Mouse (Mus musculus) heart, embryonic 15.5 days (tissue): ENCODE results near the gene Yme1l1. TPM values are rescaled to one million over a fixed set of nuclear protein-coding genes. Genes with fewer than 3 reads are reported as not detected.

ENCODE experiments used
- ATAC-seq: fragments of 200-750 bp; cut with Nextera tagmentation; replicated peaks from 2 replicates; pipeline ENCODE4 v1.8.0; 2017; ENCODE audit warnings: low read depth, moderate TSS enrichment; ENCODE audit not compliant: insufficient number of reproducible peaks, insufficient read depth, low FRiP score
- H3K27ac ChIP-seq: fragments of 300-500 bp; sonication (generic); 2 replicates; pipeline ENCODE4 v1.5.1; 2015; ENCODE audit warnings: mild to moderate bottlenecking, inconsistent platforms
- H3K27me3 ChIP-seq: fragments of 300-500 bp; sonication (generic); 2 replicates; pipeline ENCODE4 v1.6.1; 2015; ENCODE audit warnings: inconsistent platforms
- H3K36me3 ChIP-seq: fragments of 300-500 bp; sonication (generic); 2 replicates; pipeline ENCODE4 v1.6.1; 2015; ENCODE audit warnings: mild to moderate bottlenecking, inconsistent platforms
- H3K4me1 ChIP-seq: fragments of 300-500 bp; sonication (generic); replicated peaks from 2 replicates; pipeline ENCODE4 v1.6.1; 2015; ENCODE audit warnings: inconsistent platforms
- H3K4me2 ChIP-seq: fragments of 300-500 bp; sonication (generic); 2 replicates; pipeline ENCODE4 v1.6.1; 2015; ENCODE audit warnings: inconsistent platforms, mild to moderate bottlenecking, moderate library complexity
- H3K4me3 ChIP-seq: fragments of 300-500 bp; sonication (generic); 2 replicates; pipeline ENCODE4 v1.5.1; 2015; ENCODE audit warnings: mild to moderate bottlenecking, inconsistent platforms
- H3K9ac ChIP-seq: fragments of 300-500 bp; sonication (generic); 2 replicates; pipeline ENCODE4 v1.6.1; 2015; ENCODE audit warnings: mild to moderate bottlenecking, inconsistent platforms
- H3K9me3 ChIP-seq: fragments of 300-500 bp; sonication (generic); replicated peaks from 2 replicates; pipeline ENCODE4 v1.6.1; 2016; ENCODE audit warnings: inconsistent platforms
- WGBS: fragments of 180-500 bp; shearing (Covaris S2); methylation state at CpG from one replicate; pipeline ENCODE4 v1.1.7; 2015; ENCODE audit warnings: mixed read lengths; 5-methylcytosine and 5-hydroxymethylcytosine counted together
- polyA plus RNA-seq: library from polyadenylated mRNA; unstranded; fragments of >200 nt; fragmentation: Nextera tagmentation; extraction: Ambion mirVana; gene quantifications from 2 replicates; pipeline ENCODE4 v1.2.1, GENCODE M21; 2015

Yme1l1 gene
- polyA plus RNA-seq, result 44.9 and 47.0 TPM in 2 replicates

DNA sequence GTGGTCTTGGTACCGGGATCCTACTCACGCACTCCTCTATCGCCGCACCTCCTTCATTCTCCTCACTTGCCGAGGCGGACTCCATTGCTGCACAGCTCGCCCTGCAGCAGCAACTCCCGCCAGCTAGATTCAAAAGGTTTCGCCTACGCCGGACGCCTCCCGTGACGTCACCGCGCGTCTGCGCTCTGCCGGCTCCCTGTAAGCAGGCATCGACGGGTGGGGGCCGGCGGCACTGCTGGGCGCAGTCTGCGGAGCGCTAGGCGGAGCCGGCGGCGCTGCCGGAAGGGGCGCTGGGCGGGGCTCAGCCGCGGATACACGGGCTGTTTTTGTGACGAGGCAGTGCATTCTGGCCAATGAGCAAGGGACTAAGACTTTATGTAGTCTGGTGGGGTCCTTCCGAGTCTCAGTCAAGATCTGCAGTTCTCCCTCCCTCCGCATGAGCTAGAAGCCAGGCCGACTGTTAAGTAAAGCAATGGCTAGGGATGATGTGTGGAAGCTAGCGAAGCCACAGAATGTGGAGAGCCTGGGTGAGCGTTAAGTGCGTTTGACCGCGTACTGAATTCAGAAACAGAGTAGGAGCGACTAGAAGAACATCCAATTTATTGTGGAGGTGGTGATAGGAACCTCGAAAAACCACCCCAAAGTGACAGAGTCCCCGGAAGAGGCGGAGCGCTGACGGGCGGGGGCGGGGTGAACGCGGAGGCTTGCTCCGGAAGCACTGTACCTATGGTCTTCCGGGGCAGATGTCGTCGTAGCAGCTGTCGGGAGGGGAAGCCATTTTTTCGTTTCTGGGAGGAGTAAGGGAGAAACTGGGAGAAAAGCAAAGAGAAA lies at the start of gene Yme1l1, which contains the start of gene Mastl:
Yme1l1 (plus strand) TSS at position 593 of the 831 bp plus-strand sequence.
Mastl (minus strand) TSS at position 248 of the 831 bp plus-strand sequence.
- peak; percentile 99 for ATAC-seq
- H3K4me3 ChIP-seq, result peak within 1 kb of the TSS; percentile 66
- peaks cover 29% of the 10 kb centered on the region for H3K4me1 ChIP-seq
- peak within 1 kb of the TSS; percentile 64 for H3K9ac ChIP-seq
- H3K4me2 ChIP-seq, result peak within 1 kb of the TSS; percentile 86
- no peaks in the 10 kb centered on the region for H3K36me3 ChIP-seq
- peak within 1 kb of the TSS; percentile 100 for H3K27ac ChIP-seq
- WGBS, result under 1% methylated on average over 61 of the region's 61 CpGs
- H3K27me3 ChIP-seq, result no peaks in the 10 kb centered on the region
- H3K9me3 ChIP-seq, result no peaks in the 10 kb centered on the region

DNA sequence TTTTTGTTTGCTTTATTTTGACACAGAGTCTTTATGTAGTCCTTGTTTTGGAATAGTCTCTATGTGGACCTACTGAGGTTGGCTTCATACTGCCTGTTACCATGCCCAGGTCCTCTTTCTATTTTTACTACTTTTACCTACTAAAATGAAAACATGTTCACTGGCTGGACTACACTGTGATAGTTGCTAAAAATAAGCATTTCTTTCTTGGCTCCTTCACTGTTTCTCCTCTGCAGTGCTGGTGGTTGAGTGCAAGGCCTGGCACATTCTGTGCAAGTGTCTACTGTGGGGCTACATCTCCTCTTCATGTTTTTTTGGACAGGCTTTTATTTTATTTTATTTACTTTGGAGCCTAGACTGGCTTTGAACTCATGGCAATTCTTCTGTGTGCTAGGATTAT lies 36.6 kb upstream of the Yme1l1 start:
- no peak overlapping the region for H3K4me2 ChIP-seq
- H3K27me3 ChIP-seq, result no peaks in the 10 kb centered on the region
- no peak overlapping the region for H3K9ac ChIP-seq
- H3K9me3 ChIP-seq, result no peaks in the 10 kb centered on the region
- H3K36me3 ChIP-seq, result peaks cover 19% of the 10 kb centered on the region
- no peaks in the 10 kb centered on the region for H3K4me1 ChIP-seq
- ATAC-seq, result no peak
- no peak overlapping the region for H3K27ac ChIP-seq
- no peak overlapping the region for H3K4me3 ChIP-seq

GRCm38 (mm10) chr2:23155199-23155621 lies 959 bp upstream of the Yme1l1 start:
- no peaks in the 10 kb centered on the region for H3K9me3 ChIP-seq
- H3K4me1 ChIP-seq, result peaks cover 29% of the 10 kb centered on the region
- H3K4me2 ChIP-seq, result peak overlapping the region; percentile 86
- no peaks in the 10 kb centered on the region for H3K36me3 ChIP-seq
- peak overlapping the region; percentile 100 for H3K27ac ChIP-seq
- H3K27me3 ChIP-seq, result no peaks in the 10 kb centered on the region
- ATAC-seq, result no peak
- WGBS, result 2% methylated on average over 5 of the region's 5 CpGs
- H3K4me3 ChIP-seq, result peak overlapping the region; percentile 66
- H3K9ac ChIP-seq, result peak overlapping the region; percentile 52

GRCm38 (mm10) chr2:23156608-23157081 lies 476 bp downstream of the Yme1l1 start:
- no peaks in the 10 kb centered on the region for H3K27me3 ChIP-seq
- H3K4me2 ChIP-seq, result peak overlapping the region; percentile 86
- peaks cover 29% of the 10 kb centered on the region for H3K4me1 ChIP-seq
- peak overlapping the region; percentile 64 for H3K9ac ChIP-seq
- H3K36me3 ChIP-seq, result peaks cover 3% of the 10 kb centered on the region; the same call in 1 of the 2 replicates
- peak overlapping the region; percentile 66 for H3K4me3 ChIP-seq
- no peak for ATAC-seq
- peak overlapping the region; percentile 100 for H3K27ac ChIP-seq
- no peaks in the 10 kb centered on the region for H3K9me3 ChIP-seq
- WGBS, result under 1% methylated on average over 17 of the region's 17 CpGs

DNA sequence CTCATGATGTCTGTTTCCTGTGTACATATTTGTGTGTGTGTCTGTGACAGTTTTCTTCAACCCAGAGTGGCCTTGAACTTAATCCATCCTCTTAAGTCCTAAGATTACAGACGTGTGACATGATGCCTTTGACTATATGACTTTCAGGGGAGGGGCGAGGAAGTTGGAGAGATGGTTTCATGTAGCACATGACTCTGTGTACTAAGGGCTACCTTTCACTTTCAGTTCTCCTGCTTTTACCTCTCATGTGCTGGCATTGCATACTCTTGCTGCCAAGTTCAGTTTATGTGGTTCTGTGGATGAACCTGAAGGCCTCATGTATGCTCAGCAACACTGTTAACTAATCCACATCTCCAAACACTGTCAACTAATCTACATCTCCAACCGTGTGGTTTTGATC lies 16.1 kb downstream of the Yme1l1 start:
- H3K27ac ChIP-seq, result no peak overlapping the region
- H3K27me3 ChIP-seq, result no peaks in the 10 kb centered on the region
- no peak overlapping the region for H3K9ac ChIP-seq
- peaks cover 72% of the 10 kb centered on the region for H3K36me3 ChIP-seq
- no peaks in the 10 kb centered on the region for H3K9me3 ChIP-seq
- no peak overlapping the region for H3K4me3 ChIP-seq
- H3K4me1 ChIP-seq, result no peaks in the 10 kb centered on the region
- ATAC-seq, result no peak
- 59% methylated on average over 3 of the region's 3 CpGs for WGBS
- H3K4me2 ChIP-seq, result no peak overlapping the region

- no peaks in the 10 kb centered on the region for H3K9me3 ChIP-seq
- H3K4me2 ChIP-seq, result no peak overlapping the region
- no peaks in the 10 kb centered on the region for H3K4me1 ChIP-seq
- H3K27me3 ChIP-seq, result no peaks in the 10 kb centered on the region
- H3K27ac ChIP-seq, result no peak overlapping the region
- H3K9ac ChIP-seq, result no peak overlapping the region
- H3K36me3 ChIP-seq, result peaks cover 63% of the 10 kb centered on the region
- 88% methylated on average over 1 of the region's 1 CpGs for WGBS
- no peak for ATAC-seq
- no peak overlapping the region for H3K4me3 ChIP-seq
Measured at GRCm38 (mm10) chr2:23194366-23194765, 38.2 kb downstream of the Yme1l1 start.

DNA sequence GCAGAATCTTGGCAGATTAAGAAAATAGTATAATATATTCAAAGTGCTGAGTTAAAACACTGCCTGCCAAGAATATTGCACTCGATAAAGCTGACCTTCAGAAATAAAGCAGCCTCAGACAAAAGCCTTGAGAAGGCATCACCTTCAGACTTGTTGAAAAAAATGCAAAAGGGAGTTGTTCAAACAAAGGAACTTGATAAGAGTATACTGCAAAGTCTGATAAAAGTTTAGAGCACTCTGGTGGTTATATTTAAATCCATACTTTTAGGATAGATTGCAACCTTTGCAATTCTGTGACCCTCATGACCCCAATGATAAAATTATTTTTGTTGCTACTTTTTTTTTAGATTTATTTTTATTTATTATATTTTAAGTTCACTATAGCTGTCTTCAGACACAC lies 44.9 kb downstream of the Yme1l1 start:
- H3K9ac ChIP-seq, result no peak overlapping the region
- 0 out of 2 replicates have a peak, but pooled peaks cover 2% of the 10 kb centered on the region for H3K4me1 ChIP-seq
- no peaks in the 10 kb centered on the region for H3K27me3 ChIP-seq
- H3K9me3 ChIP-seq, result no peaks in the 10 kb centered on the region
- H3K4me3 ChIP-seq, result no peak overlapping the region
- no peak overlapping the region for H3K4me2 ChIP-seq
- 44% methylated on average over 1 of the region's 1 CpGs for WGBS
- H3K27ac ChIP-seq, result no peak overlapping the region
- peaks cover 22% of the 10 kb centered on the region for H3K36me3 ChIP-seq
- no peak for ATAC-seq

- no peak overlapping the region for H3K27ac ChIP-seq
- H3K9me3 ChIP-seq, result no peaks in the 10 kb centered on the region
- no peak for ATAC-seq
- WGBS, result 52% methylated on average over 15 of the region's 15 CpGs
- H3K27me3 ChIP-seq, result no peaks in the 10 kb centered on the region
- H3K4me1 ChIP-seq, result 0 out of 2 replicates have a peak, but pooled peaks cover 2% of the 10 kb centered on the region
- no peak overlapping the region for H3K4me3 ChIP-seq
- peaks cover 13% of the 10 kb centered on the region for H3K36me3 ChIP-seq
- H3K4me2 ChIP-seq, result no peak overlapping the region
- H3K9ac ChIP-seq, result no peak overlapping the region
Measured at GRCm38 (mm10) chr2:23202900-23203670, 46.9 kb downstream of the Yme1l1 start.

GRCm38 (mm10) chr2:23207070-23207526 lies 50.9 kb downstream of the Yme1l1 start, which contains the start of gene 4931423N10Rik:
4931423N10Rik (plus strand) TSS chr2:23207476.
- Histone ChIP-seq H3K27me3 (no peaks in the 10 kb centered on the region), H3K36me3 (no peaks in the 10 kb centered on the region), H3K9me3 (no peaks in the 10 kb centered on the region), H3K4me3 (no peak within 1 kb of the TSS), H3K27ac (no peak within 1 kb of the TSS), H3K9ac (no peak within 1 kb of the TSS), H3K4me1 (0 out of 2 replicates have a peak, but pooled peaks cover 2% of the 10 kb centered on the region), H3K4me2 (no peak within 1 kb of the TSS)
- ATAC-seq, result no peak
- 77% methylated on average over 15 of the region's 15 CpGs for WGBS

DNA sequence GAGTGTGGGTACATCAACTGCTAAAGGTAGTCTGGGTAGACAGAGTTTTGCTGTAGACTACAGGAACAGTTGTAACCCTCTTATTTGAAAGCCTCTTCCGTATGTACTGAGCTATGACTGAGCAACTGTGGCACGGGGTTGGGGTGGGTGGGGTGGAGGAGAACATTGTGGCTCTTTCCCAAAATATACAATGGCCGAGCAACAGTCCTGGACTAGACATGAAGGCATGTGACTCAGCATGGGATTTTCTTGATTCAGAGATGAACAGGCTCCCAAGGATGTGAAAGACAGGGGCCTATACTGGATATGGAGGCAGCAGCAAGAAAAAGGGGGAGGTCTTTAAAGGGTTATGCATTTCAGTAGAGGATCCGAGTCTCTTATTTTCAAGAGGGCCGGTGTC lies 57.5 kb downstream of the Yme1l1 start:
- H3K9me3 ChIP-seq, result no peaks in the 10 kb centered on the region
- no peaks in the 10 kb centered on the region for H3K36me3 ChIP-seq
- no peaks in the 10 kb centered on the region for H3K4me1 ChIP-seq
- H3K27me3 ChIP-seq, result no peaks in the 10 kb centered on the region
- no peak overlapping the region for H3K9ac ChIP-seq
- H3K4me2 ChIP-seq, result no peak overlapping the region
- no peak for ATAC-seq
- WGBS, result 68% methylated on average over 5 of the region's 5 CpGs
- H3K27ac ChIP-seq, result no peak overlapping the region
- no peak overlapping the region for H3K4me3 ChIP-seq

GRCm38 (mm10) chr2:23225199-23225598 lies 69.0 kb downstream of the Yme1l1 start:
- H3K27ac ChIP-seq, result no peak overlapping the region
- no peaks in the 10 kb centered on the region for H3K36me3 ChIP-seq
- H3K4me3 ChIP-seq, result no peak overlapping the region
- H3K4me1 ChIP-seq, result no peaks in the 10 kb centered on the region
- 61% methylated on average over 6 of the region's 7 CpGs for WGBS
- H3K9me3 ChIP-seq, result no peaks in the 10 kb centered on the region
- no peak overlapping the region for H3K4me2 ChIP-seq
- no peak for ATAC-seq
- no peak overlapping the region for H3K9ac ChIP-seq
- H3K27me3 ChIP-seq, result no peaks in the 10 kb centered on the region
